Mouse (Mus musculus): ENCODE results near the gene Camk1.

- TF ChIP-seq CTCF (IDR thresholded peaks at IDR 0.05; ENCODE audit: low read depth, low read length) (no peak), POLR2A (IDR thresholded peaks at IDR 0.05; ENCODE audit: borderline replicate concordance, low read depth, low read length) (no peak)
These were observed 537 bp upstream of the Camk1 start for GRCm38 (mm10) chr6:113344321-113344720.

Measured in bone marrow macrophage, adult 2 months (primary cell).